Mouse (Mus musculus): ENCODE results near the gene Rabgef1. TPM values are rescaled to one million over a fixed set of nuclear protein-coding genes. Genes with fewer than 3 reads are reported as not detected.

Gene Rabgef1
- polyA plus RNA-seq, 1 experiment from 2014 or later: 35.7 TPM

- 79% methylated on average over 4 of the region's 4 CpGs for WGBS
Observed at GRCm38 (mm10) chr5:130165213-130165612, 6.4 kb upstream of the Rabgef1 start.

GRCm38 (mm10) chr5:130169109-130169508, 2.5 kb upstream of the Rabgef1 start:
- 77% methylated on average over 6 of the region's 6 CpGs for WGBS
- no peak overlapping the region for H3K4me2 ChIP-seq (replicated peaks)

More at GRCm38 (mm10) chr5:130165213-130165612, 6.4 kb upstream of the Rabgef1 start:
- DNase-seq (ENCODE audit: low spot score) (no peak), ATAC-seq (ENCODE audit: low FRiP score) (no peak)
- Histone ChIP-seq H3K4me2 (replicated peaks) (no peak overlapping the region), H3K36me3 (replicated peaks; ENCODE audit: control insufficient read depth, insufficient read depth) (no peaks in the 10 kb centered on the region), H3K27me3 (ENCODE audit: control insufficient read depth, insufficient read depth, low read length) (no peaks in the 10 kb centered on the region), H3K4me3 (replicated peaks; ENCODE audit: low read length) (no peak overlapping the region), H3K9me3 (ENCODE audit: control insufficient read depth, low read length) (no peaks in the 10 kb centered on the region), H3K9ac (no peak overlapping the region), H3K4me1 (replicated peaks; ENCODE audit: control insufficient read depth, insufficient read depth, low read length) (no peaks in the 10 kb centered on the region), H3K27ac (no peak overlapping the region)

GRCm38 (mm10) chr5:130170666-130171422, 754 bp upstream of the Rabgef1 start:
- Histone ChIP-seq H3K9ac (peak overlapping the region; percentile 93), H3K4me3 (replicated peaks; ENCODE audit: low read length) (peak overlapping the region; percentile 91), H3K9me3 (ENCODE audit: control insufficient read depth, low read length) (no peaks in the 10 kb centered on the region), H3K4me1 (replicated peaks; ENCODE audit: control insufficient read depth, insufficient read depth, low read length) (peaks cover 22% of the 10 kb centered on the region), H3K27me3 (ENCODE audit: control insufficient read depth, insufficient read depth, low read length) (no peaks in the 10 kb centered on the region), H3K27ac (peak overlapping the region; percentile 76), H3K4me2 (replicated peaks) (peak overlapping the region; percentile 92), H3K36me3 (replicated peaks; ENCODE audit: control insufficient read depth, insufficient read depth) (no peaks in the 10 kb centered on the region)
- ATAC-seq (ENCODE audit: low FRiP score) (0 out of 2 replicates have a peak, but pooled peaks have one; percentile 6), DNase-seq (ENCODE audit: low spot score) (no peak)
- 18% methylated on average over 6 of the region's 6 CpGs for WGBS

More at GRCm38 (mm10) chr5:130169109-130169508, 2.5 kb upstream of the Rabgef1 start:
- ATAC-seq (ENCODE audit: low FRiP score) (no peak), DNase-seq (ENCODE audit: low spot score) (no peak)
- Histone ChIP-seq H3K9me3 (ENCODE audit: control insufficient read depth, low read length) (no peaks in the 10 kb centered on the region), H3K9ac (no peak overlapping the region), H3K4me1 (replicated peaks; ENCODE audit: control insufficient read depth, insufficient read depth, low read length) (peaks cover 22% of the 10 kb centered on the region), H3K36me3 (replicated peaks; ENCODE audit: control insufficient read depth, insufficient read depth) (no peaks in the 10 kb centered on the region), H3K4me3 (replicated peaks; ENCODE audit: low read length) (no peak overlapping the region), H3K27ac (no peak overlapping the region), H3K27me3 (ENCODE audit: control insufficient read depth, insufficient read depth, low read length) (no peaks in the 10 kb centered on the region)

GRCm38 (mm10) chr5:130171956-130172601, 481 bp downstream of the Rabgef1 start:
- peak overlapping the region; percentile 76 for H3K27ac ChIP-seq
- H3K27me3 ChIP-seq (ENCODE audit: control insufficient read depth, insufficient read depth, low read length): no peaks in the 10 kb centered on the region
- no peaks in the 10 kb centered on the region for H3K36me3 ChIP-seq (replicated peaks; ENCODE audit: control insufficient read depth, insufficient read depth)
- WGBS: 1% methylated on average over 38 of the region's 46 CpGs
- H3K4me3 ChIP-seq (replicated peaks; ENCODE audit: low read length): peak overlapping the region; percentile 91
- ATAC-seq (ENCODE audit: low FRiP score): peak; percentile 17; the same call in 1 of the 2 replicates
- peaks cover 22% of the 10 kb centered on the region for H3K4me1 ChIP-seq (replicated peaks; ENCODE audit: control insufficient read depth, insufficient read depth, low read length)
- no peaks in the 10 kb centered on the region for H3K9me3 ChIP-seq (ENCODE audit: control insufficient read depth, low read length)
- peak; percentile 26 for DNase-seq (ENCODE audit: low spot score)
- H3K9ac ChIP-seq: peak overlapping the region; percentile 93
- peak overlapping the region; percentile 88 for H3K4me2 ChIP-seq (replicated peaks)

GRCm38 (mm10) chr5:130173012-130173411, 1.4 kb downstream of the Rabgef1 start:
- 97% methylated on average over 4 of the region's 4 CpGs for WGBS
- Histone ChIP-seq H3K27ac (no peak overlapping the region), H3K36me3 (replicated peaks; ENCODE audit: control insufficient read depth, insufficient read depth) (no peaks in the 10 kb centered on the region), H3K27me3 (ENCODE audit: control insufficient read depth, insufficient read depth, low read length) (no peaks in the 10 kb centered on the region), H3K9me3 (ENCODE audit: control insufficient read depth, low read length) (no peaks in the 10 kb centered on the region), H3K4me3 (replicated peaks; ENCODE audit: low read length) (peak overlapping the region; percentile 91; the same call in 1 of the 2 replicates), H3K4me2 (replicated peaks) (peak overlapping the region; percentile 88), H3K4me1 (replicated peaks; ENCODE audit: control insufficient read depth, insufficient read depth, low read length) (peaks cover 22% of the 10 kb centered on the region), H3K9ac (peak overlapping the region; percentile 93; the same call in 1 of the 2 replicates)
- DNase-seq (ENCODE audit: low spot score) (no peak), ATAC-seq (ENCODE audit: low FRiP score) (no peak)

GRCm38 (mm10) chr5:130177871-130178270, 6.3 kb downstream of the Rabgef1 start:
- Histone ChIP-seq H3K4me1 (replicated peaks; ENCODE audit: control insufficient read depth, insufficient read depth, low read length) (peaks cover 9% of the 10 kb centered on the region), H3K9ac (no peak overlapping the region), H3K9me3 (ENCODE audit: control insufficient read depth, low read length) (no peaks in the 10 kb centered on the region), H3K27me3 (ENCODE audit: control insufficient read depth, insufficient read depth, low read length) (no peaks in the 10 kb centered on the region), H3K36me3 (replicated peaks; ENCODE audit: control insufficient read depth, insufficient read depth) (no peaks in the 10 kb centered on the region), H3K4me3 (replicated peaks; ENCODE audit: low read length) (no peak overlapping the region), H3K4me2 (replicated peaks) (no peak overlapping the region), H3K27ac (no peak overlapping the region)
- ATAC-seq (ENCODE audit: low FRiP score) (no peak), DNase-seq (ENCODE audit: low spot score) (no peak)
- WGBS: 78% methylated on average over 4 of the region's 4 CpGs

GRCm38 (mm10) chr5:130180362-130180761, 8.8 kb downstream of the Rabgef1 start:
- no peak overlapping the region for H3K27ac ChIP-seq
- no peaks in the 10 kb centered on the region for H3K27me3 ChIP-seq (ENCODE audit: control insufficient read depth, insufficient read depth, low read length)
- DNase-seq (ENCODE audit: low spot score) (no peak), ATAC-seq (ENCODE audit: low FRiP score) (no peak)
- no peaks in the 10 kb centered on the region for H3K36me3 ChIP-seq (replicated peaks; ENCODE audit: control insufficient read depth, insufficient read depth)
- H3K4me1 ChIP-seq (replicated peaks; ENCODE audit: control insufficient read depth, insufficient read depth, low read length): no peaks in the 10 kb centered on the region
- H3K4me2 ChIP-seq (replicated peaks): no peak overlapping the region
- no peak overlapping the region for H3K9ac ChIP-seq
- WGBS: 58% methylated on average over 7 of the region's 7 CpGs
- no peak overlapping the region for H3K4me3 ChIP-seq (replicated peaks; ENCODE audit: low read length)
- no peaks in the 10 kb centered on the region for H3K9me3 ChIP-seq (ENCODE audit: control insufficient read depth, low read length)

GRCm38 (mm10) chr5:130181740-130182540, 10.3 kb downstream of the Rabgef1 start:
- Histone ChIP-seq H3K9ac (no peak overlapping the region), H3K27me3 (ENCODE audit: control insufficient read depth, insufficient read depth, low read length) (no peaks in the 10 kb centered on the region), H3K27ac (no peak overlapping the region), H3K4me3 (replicated peaks; ENCODE audit: low read length) (no peak overlapping the region), H3K4me1 (replicated peaks; ENCODE audit: control insufficient read depth, insufficient read depth, low read length) (no peaks in the 10 kb centered on the region), H3K4me2 (replicated peaks) (no peak overlapping the region), H3K36me3 (replicated peaks; ENCODE audit: control insufficient read depth, insufficient read depth) (no peaks in the 10 kb centered on the region), H3K9me3 (ENCODE audit: control insufficient read depth, low read length) (no peaks in the 10 kb centered on the region)
- 86% methylated on average over 6 of the region's 6 CpGs for WGBS
- no peak for DNase-seq (ENCODE audit: low spot score)
- ATAC-seq (ENCODE audit: low FRiP score): no peak

GRCm38 (mm10) chr5:130182541-130182821, 10.9 kb downstream of the Rabgef1 start:
- no peak for DNase-seq (ENCODE audit: low spot score)
- H3K27me3 ChIP-seq (ENCODE audit: control insufficient read depth, insufficient read depth, low read length): no peaks in the 10 kb centered on the region
- no peaks in the 10 kb centered on the region; the same call in 1 of the 2 replicates for H3K36me3 ChIP-seq (replicated peaks; ENCODE audit: control insufficient read depth, insufficient read depth)
- H3K27ac ChIP-seq: no peak overlapping the region
- H3K4me3 ChIP-seq (replicated peaks; ENCODE audit: low read length): no peak overlapping the region
- no peak for ATAC-seq (ENCODE audit: low FRiP score)
- no peaks in the 10 kb centered on the region; the same call in 1 of the 2 replicates for H3K4me1 ChIP-seq (replicated peaks; ENCODE audit: control insufficient read depth, insufficient read depth, low read length)
- no peak overlapping the region for H3K4me2 ChIP-seq (replicated peaks)
- 95% methylated on average over 3 of the region's 3 CpGs for WGBS
- H3K9me3 ChIP-seq (ENCODE audit: control insufficient read depth, low read length): no peaks in the 10 kb centered on the region
- no peak overlapping the region for H3K9ac ChIP-seq
